Mouse (Mus musculus): Measurements from ENCODE around the gene Prrg2. TPM values are rescaled to one million over a fixed set of nuclear protein-coding genes. Genes with fewer than 3 reads are reported as not detected.

The Prrg2 gene
- polyA plus RNA-seq, 1 experiment from 2014 or later = 13.4 TPM

DNA sequence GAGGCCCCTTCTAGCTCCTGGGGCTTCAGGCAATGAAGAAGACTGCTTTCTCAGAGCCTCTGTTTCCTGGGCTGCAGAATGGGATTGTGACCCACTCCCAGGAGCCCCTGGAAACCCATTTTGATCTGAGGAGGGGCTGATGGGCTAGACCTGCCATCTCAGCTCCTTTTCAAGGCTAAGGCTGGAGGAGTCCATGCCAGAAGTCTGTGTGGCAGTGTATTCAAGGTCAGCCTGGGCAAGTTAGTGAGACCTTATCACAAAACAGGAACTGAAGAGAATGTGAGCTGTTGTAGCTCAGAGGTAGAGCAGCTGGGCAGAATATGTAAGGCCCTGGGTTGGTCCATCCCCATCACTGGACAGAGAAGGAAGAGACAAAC is 5.5 kb downstream of the Prrg2 start:
- Histone ChIP-seq H3K27me3 (replicated peaks; ENCODE audit: control insufficient read depth, insufficient read depth, low read length) (no peaks in the 10 kb centered on the region), H3K36me3 (ENCODE audit: control insufficient read depth, insufficient read depth, low read length) (no peaks in the 10 kb centered on the region), H3K4me2 (ENCODE audit: low read length) (no peak overlapping the region), H3K4me3 (ENCODE audit: low read depth, low read length) (no peak overlapping the region), H3K27ac (ENCODE audit: low read depth, low read length) (no peak overlapping the region), H3K4me1 (ENCODE audit: control insufficient read depth, insufficient read depth, low read length) (peaks cover 11% of the 10 kb centered on the region), H3K9me3 (replicated peaks; ENCODE audit: control insufficient read depth, low read length) (no peaks in the 10 kb centered on the region), H3K9ac (ENCODE audit: low read length) (no peak overlapping the region)
- DNase-seq (ENCODE audit: low spot score) = no peak
- no peak for ATAC-seq

DNA sequence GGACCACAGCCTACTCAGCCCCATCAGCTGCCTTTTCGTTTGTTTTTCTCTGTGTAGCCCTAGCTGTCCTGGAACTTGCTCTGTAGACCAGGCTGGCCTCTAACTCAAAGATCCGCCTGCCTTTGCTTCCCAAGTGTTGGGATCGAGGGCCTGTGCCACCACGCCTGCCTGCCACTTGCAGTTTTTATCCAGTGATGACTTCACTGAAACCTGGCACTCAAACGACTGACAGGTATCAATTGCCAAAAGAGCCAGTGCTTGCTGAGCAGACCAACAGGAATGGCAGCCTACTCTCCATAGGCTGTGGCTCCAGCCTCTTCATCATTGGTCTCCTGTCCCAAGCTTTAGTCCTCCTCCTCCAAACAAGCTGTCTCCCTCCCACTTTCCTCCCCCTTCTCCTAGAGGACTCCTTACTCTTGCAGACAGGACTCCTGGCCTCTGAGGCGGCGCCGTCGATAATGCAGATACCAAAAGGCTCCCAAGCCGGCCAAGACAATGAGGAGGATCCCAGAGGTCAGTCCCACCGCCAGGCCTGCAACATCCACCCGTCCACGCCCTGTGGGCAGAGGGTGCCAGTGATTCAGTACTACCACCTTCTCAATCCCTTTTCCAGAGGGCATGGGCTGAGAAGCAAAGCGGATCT is 6.0 kb downstream of the Prrg2 start:
- Histone ChIP-seq H3K4me2 (ENCODE audit: low read length) (no peak overlapping the region), H3K9ac (ENCODE audit: low read length) (no peak overlapping the region), H3K27ac (ENCODE audit: low read depth, low read length) (no peak overlapping the region), H3K27me3 (replicated peaks; ENCODE audit: control insufficient read depth, insufficient read depth, low read length) (no peaks in the 10 kb centered on the region), H3K4me3 (ENCODE audit: low read depth, low read length) (no peak overlapping the region), H3K36me3 (ENCODE audit: control insufficient read depth, insufficient read depth, low read length) (no peaks in the 10 kb centered on the region), H3K9me3 (replicated peaks; ENCODE audit: control insufficient read depth, low read length) (no peaks in the 10 kb centered on the region), H3K4me1 (ENCODE audit: control insufficient read depth, insufficient read depth, low read length) (peaks cover 10% of the 10 kb centered on the region)
- WGBS = 66% methylated on average over 14 of the region's 14 CpGs
- DNase-seq (ENCODE audit: low spot score) (no peak), ATAC-seq (no peak)

DNA sequence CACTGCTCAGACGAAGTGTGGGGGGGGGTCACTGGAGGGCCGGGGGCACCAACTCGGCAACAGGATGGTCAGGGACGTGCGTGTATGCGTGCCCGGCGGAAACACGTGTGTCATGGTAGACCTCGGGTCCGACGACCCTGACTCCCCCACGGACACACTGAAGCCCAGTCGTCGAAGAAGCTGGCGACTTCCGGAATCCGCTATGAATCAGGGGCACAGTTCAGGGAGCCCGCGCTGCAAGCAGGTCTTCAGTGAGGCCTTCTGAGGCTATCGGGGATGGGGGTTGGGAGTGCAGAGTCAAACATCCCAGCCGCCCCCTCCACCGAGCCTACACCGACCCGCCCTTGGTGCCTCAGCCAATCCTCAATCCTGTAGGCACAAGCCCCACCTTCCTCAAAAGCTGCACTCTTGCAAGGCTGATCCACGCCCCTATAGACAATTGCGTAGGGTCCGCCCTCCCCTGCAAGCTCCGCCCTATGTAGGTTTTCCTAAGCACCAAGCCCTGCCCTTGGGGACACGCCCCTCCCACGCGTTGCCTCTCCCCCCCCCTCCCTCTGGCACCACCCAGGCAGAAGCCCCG is 8.5 kb downstream of the Prrg2 start:
- peaks cover 17% of the 10 kb centered on the region for H3K36me3 ChIP-seq (ENCODE audit: control insufficient read depth, insufficient read depth, low read length)
- DNase-seq (ENCODE audit: low spot score) = peak; percentile 98
- peak overlapping the region; percentile 76 for H3K9ac ChIP-seq (ENCODE audit: low read length)
- peak overlapping the region; percentile 99 for H3K27ac ChIP-seq (ENCODE audit: low read depth, low read length)
- H3K4me3 ChIP-seq (ENCODE audit: low read depth, low read length) = peak overlapping the region; percentile 78
- WGBS = under 1% methylated on average over 33 of the region's 33 CpGs
- H3K4me1 ChIP-seq (ENCODE audit: control insufficient read depth, insufficient read depth, low read length) = peaks cover 8% of the 10 kb centered on the region
- H3K9me3 ChIP-seq (replicated peaks; ENCODE audit: control insufficient read depth, low read length) = no peaks in the 10 kb centered on the region
- peak; percentile 90 for ATAC-seq
- no peaks in the 10 kb centered on the region for H3K27me3 ChIP-seq (replicated peaks; ENCODE audit: control insufficient read depth, insufficient read depth, low read length)
- H3K4me2 ChIP-seq (ENCODE audit: low read length) = peak overlapping the region; percentile 90

DNA sequence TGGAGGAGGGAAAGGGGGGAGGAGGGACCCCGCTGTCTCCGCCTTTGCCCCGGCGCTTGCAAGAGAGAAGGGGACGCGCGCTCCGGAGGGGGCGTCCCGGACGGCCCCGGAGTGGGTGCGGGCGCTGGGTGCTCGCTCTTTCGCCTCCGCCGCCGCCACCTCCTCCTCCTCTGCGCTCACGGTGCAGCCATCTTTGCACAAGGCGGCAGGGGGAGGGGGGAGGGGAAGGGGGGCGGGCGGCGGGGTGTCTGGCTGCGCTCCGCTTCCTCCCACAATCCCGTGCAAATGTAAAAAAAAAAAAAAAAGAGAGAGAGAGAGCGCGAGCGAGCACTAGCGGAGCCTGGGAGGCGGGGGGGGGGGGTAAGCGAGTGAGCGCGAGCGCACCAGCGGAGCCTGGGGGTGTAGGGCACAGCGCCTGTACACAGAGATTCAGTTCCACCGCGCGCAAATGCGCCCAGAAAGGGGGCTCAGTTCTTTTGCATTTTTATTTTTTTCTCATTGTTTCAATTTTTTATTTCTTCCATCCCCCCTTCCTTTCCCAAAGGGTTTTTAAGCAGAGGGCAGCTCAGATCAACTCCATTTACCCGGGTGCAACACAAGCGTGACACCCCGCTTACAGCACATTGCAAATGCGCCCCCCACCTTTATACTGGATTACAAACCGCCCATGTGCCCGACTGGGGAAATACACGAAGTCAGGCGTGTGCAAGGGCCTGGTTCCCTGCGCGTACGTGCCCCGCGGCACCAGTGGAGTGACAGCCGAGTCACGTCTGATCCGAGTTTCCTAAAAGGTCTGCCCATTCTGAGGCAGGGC is 9.2 kb downstream of the Prrg2 start:
- WGBS = under 1% methylated on average over 28 of the region's 59 CpGs
- peak overlapping the region; percentile 99 for H3K27ac ChIP-seq (ENCODE audit: low read depth, low read length)

DNA sequence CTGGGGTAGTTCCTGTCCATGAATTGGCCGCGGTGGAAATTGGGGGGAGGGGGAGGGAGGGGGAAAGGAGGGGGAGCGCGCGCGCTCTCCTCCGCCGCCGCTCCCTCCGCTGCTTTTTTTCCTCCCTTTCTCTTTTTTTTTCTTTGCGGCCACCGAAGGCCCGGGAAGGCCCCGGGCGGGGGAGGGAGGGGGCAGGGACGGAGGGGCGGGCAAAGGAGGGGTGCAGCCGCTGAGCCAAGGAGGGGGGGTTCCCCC is 9.7 kb downstream of the Prrg2 start, which contains the start of gene Prr12:
Gene Prr12 (minus strand): TSS at position 20 of the 255 bp plus-strand sequence.
- 0% methylated on average over 9 of the region's 18 CpGs for WGBS
- peak within 1 kb of the TSS; percentile 99 for H3K27ac ChIP-seq (ENCODE audit: low read depth, low read length)
- no peak for ATAC-seq

More for the DNA sequence above, 9.2 kb downstream of the Prrg2 start:
- Histone ChIP-seq H3K9ac (ENCODE audit: low read length) (peak overlapping the region; percentile 76), H3K4me3 (ENCODE audit: low read depth, low read length) (peak overlapping the region; percentile 78), H3K27me3 (replicated peaks; ENCODE audit: control insufficient read depth, insufficient read depth, low read length) (no peaks in the 10 kb centered on the region), H3K36me3 (ENCODE audit: control insufficient read depth, insufficient read depth, low read length) (peaks cover 24% of the 10 kb centered on the region), H3K4me1 (ENCODE audit: control insufficient read depth, insufficient read depth, low read length) (peaks cover 8% of the 10 kb centered on the region), H3K4me2 (ENCODE audit: low read length) (peak overlapping the region; percentile 90), H3K9me3 (replicated peaks; ENCODE audit: control insufficient read depth, low read length) (no peaks in the 10 kb centered on the region)
- ATAC-seq = peak; percentile 60
- peak; percentile 92 for DNase-seq (ENCODE audit: low spot score)

DNA sequence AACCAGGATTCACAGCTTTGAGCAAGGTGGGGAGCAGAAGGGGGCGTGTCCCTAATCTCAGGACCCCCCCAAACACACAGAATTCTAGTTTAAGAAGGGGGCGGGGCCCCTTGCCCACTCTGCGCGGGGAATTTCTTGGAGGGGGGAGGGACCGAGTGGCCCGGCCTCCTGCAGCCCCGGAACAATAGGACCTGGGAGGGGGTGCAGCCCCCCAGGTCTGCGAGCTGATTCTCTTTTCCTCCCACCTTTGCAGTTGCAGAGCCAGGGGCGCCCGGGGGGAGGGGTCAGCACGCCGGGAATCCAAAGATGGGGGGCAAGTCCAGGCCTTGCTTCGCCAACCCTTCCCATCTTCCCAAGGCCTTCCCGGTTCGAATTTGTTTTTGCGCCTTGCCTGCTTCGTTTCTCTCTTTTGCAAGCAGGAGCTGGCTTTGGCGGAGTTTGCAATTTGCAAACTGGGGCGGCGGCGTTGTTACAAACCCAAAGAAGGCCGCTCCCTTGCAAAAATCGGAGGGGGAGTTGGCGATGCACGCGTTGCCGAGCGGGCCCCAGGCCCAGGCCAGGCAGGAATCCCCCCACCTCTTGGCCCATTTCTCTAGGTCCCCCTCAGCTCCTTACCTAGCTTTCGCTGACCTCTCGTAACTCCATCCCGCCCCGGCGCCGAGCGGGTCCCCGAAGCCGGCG is 10.2 kb downstream of the Prrg2 start:
- no peak for DNase-seq (ENCODE audit: low spot score)

More for the DNA sequence above, 9.7 kb downstream of the Prrg2 start, which contains the start of gene Prr12:
- Histone ChIP-seq H3K27me3 (replicated peaks; ENCODE audit: control insufficient read depth, insufficient read depth, low read length) (no peaks in the 10 kb centered on the region), H3K36me3 (ENCODE audit: control insufficient read depth, insufficient read depth, low read length) (peaks cover 29% of the 10 kb centered on the region), H3K4me2 (ENCODE audit: low read length) (peak within 1 kb of the TSS; percentile 90), H3K9me3 (replicated peaks; ENCODE audit: control insufficient read depth, low read length) (no peaks in the 10 kb centered on the region), H3K4me1 (ENCODE audit: control insufficient read depth, insufficient read depth, low read length) (peaks cover 8% of the 10 kb centered on the region), H3K4me3 (ENCODE audit: low read depth, low read length) (peak within 1 kb of the TSS; percentile 78), H3K9ac (ENCODE audit: low read length) (peak within 1 kb of the TSS; percentile 76)
- peak; percentile 78 for DNase-seq (ENCODE audit: low spot score)

DNA sequence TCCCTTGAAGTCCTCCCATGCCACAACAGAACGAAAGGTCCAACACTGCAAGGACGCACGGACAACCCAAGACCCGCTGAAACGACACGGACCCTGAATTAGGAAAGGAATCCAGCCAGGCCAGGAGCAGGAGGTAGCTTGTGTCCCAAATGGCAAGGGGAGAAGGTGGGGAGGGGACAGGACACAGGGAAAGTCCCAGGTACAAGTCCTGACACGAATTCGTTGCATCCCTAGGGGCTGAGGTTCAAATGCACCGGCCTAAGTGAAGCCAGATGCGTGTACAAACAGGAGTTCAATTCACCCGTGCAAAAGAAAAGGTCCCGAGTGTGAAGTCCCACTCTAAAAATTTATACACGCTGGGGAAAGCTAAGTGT is 10.9 kb downstream of the Prrg2 start:
- peaks cover 41% of the 10 kb centered on the region for H3K36me3 ChIP-seq (ENCODE audit: control insufficient read depth, insufficient read depth, low read length)
- no peak for DNase-seq (ENCODE audit: low spot score)
- peak overlapping the region; percentile 78 for H3K4me3 ChIP-seq (ENCODE audit: low read depth, low read length)
- H3K9me3 ChIP-seq (replicated peaks; ENCODE audit: control insufficient read depth, low read length) = no peaks in the 10 kb centered on the region
- no peak for ATAC-seq
- no peaks in the 10 kb centered on the region for H3K27me3 ChIP-seq (replicated peaks; ENCODE audit: control insufficient read depth, insufficient read depth, low read length)
- H3K4me2 ChIP-seq (ENCODE audit: low read length) = peak overlapping the region; percentile 90
- peak overlapping the region; percentile 99 for H3K27ac ChIP-seq (ENCODE audit: low read depth, low read length)
- 1% methylated on average over 13 of the region's 13 CpGs for WGBS
- H3K4me1 ChIP-seq (ENCODE audit: control insufficient read depth, insufficient read depth, low read length) = peaks cover 8% of the 10 kb centered on the region
- peak overlapping the region; percentile 76 for H3K9ac ChIP-seq (ENCODE audit: low read length)

More for the DNA sequence above, 10.2 kb downstream of the Prrg2 start:
- no peak for ATAC-seq
- peak overlapping the region; percentile 78 for H3K4me3 ChIP-seq (ENCODE audit: low read depth, low read length)
- H3K27ac ChIP-seq (ENCODE audit: low read depth, low read length) = peak overlapping the region; percentile 99
- H3K27me3 ChIP-seq (replicated peaks; ENCODE audit: control insufficient read depth, insufficient read depth, low read length) = no peaks in the 10 kb centered on the region
- H3K4me1 ChIP-seq (ENCODE audit: control insufficient read depth, insufficient read depth, low read length) = peaks cover 8% of the 10 kb centered on the region
- 0% methylated on average over 38 of the region's 38 CpGs for WGBS
- H3K36me3 ChIP-seq (ENCODE audit: control insufficient read depth, insufficient read depth, low read length) = peaks cover 34% of the 10 kb centered on the region
- no peaks in the 10 kb centered on the region for H3K9me3 ChIP-seq (replicated peaks; ENCODE audit: control insufficient read depth, low read length)
- peak overlapping the region; percentile 90 for H3K4me2 ChIP-seq (ENCODE audit: low read length)
- peak overlapping the region; percentile 76 for H3K9ac ChIP-seq (ENCODE audit: low read length)

DNA sequence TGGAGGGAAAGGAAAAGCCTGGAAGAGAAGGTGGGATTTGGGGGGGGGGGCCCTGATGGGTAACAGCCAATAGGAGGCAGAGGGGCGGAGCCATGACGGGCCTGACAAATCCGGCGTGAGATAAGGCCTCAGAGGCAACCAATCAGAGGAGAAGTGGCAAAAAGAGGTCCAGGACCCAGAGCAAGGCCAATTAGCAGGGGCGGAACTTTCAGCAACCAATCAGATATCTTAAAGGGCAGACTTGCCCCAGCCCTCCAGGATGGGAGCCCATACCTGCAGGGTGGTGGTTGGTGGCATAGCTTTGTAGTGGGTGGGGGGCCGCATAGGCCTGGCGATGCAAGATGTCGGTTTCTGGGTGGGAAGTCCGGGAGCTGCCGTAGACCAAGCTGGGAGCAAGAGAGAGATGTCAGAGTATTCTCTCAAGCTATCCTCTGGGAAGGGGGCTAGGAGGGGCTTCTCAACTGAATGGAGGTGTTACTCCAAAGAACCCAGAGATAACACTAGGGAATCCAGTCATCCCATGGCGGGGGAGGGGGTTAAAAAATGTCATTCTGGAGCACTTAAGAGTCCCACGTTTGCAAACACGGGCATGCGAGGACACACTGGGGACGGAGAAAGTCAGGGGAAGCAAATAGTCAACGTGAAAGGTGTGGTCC is 11.4 kb downstream of the Prrg2 start:
- Histone ChIP-seq H3K36me3 (ENCODE audit: control insufficient read depth, insufficient read depth, low read length) (peaks cover 47% of the 10 kb centered on the region), H3K27ac (ENCODE audit: low read depth, low read length) (peak overlapping the region; percentile 99), H3K4me2 (ENCODE audit: low read length) (peak overlapping the region; percentile 90), H3K27me3 (replicated peaks; ENCODE audit: control insufficient read depth, insufficient read depth, low read length) (no peaks in the 10 kb centered on the region), H3K9me3 (replicated peaks; ENCODE audit: control insufficient read depth, low read length) (no peaks in the 10 kb centered on the region), H3K9ac (ENCODE audit: low read length) (peak overlapping the region; percentile 76), H3K4me1 (ENCODE audit: control insufficient read depth, insufficient read depth, low read length) (peaks cover 8% of the 10 kb centered on the region), H3K4me3 (ENCODE audit: low read depth, low read length) (peak overlapping the region; percentile 78)
- peak; percentile 58 for ATAC-seq
- under 1% methylated on average over 16 of the region's 16 CpGs for WGBS
- DNase-seq (ENCODE audit: low spot score) = peak; percentile 97
